Mouse (Mus musculus): ENCODE data around the gene Zfp248. TPM values are rescaled to one million over a fixed set of nuclear protein-coding genes. Genes with fewer than 3 reads are reported as not detected.

Gene Zfp248
- 1 to 10 TPM in 1 of 2 experiments, under 1 TPM in 1; 0.97 to 2.6 TPM for polyA plus RNA-seq (2012; fragmentation: generic; extraction: Trizol)

GRCm38 (mm10) chr6:118455042-118455631 lies at the start of gene Zfp248:
Zfp248 (minus strand) TSS chr6:118455528.

GRCm38 (mm10) chr6:118478957-118479708 lies 23.8 kb upstream of the Zfp248 start, which contains the start of gene Zfp9:
Zfp9 (minus strand) TSS chr6:118479320.

GRCm38 (mm10) chr6:118419050-118419920 lies 36.0 kb downstream of the Zfp248 start, which contains the start of gene Bms1:
Bms1 (minus strand) TSS chr6:118419474.

Other genes with a start within 250 kb of the Zfp248 start
- gene Bms1, start 36.1 kb downstream of the Zfp248 start, polyA plus RNA-seq (2012; fragmentation: generic; extraction: Trizol) = 10 to 100 TPM in 1 of 2 experiments, 1 to 10 TPM in 1; 2.7 to 13.0 TPM
- gene Zfp9, start 23.8 kb upstream of the Zfp248 start, polyA plus RNA-seq (2012; fragmentation: generic; extraction: Trizol) = 1 to 10 TPM in 1 of 2 experiments, under 1 TPM in 1; 0.16 to 3.7 TPM
- under 1 TPM; 0.15 to 0.86 TPM for gene Ankrd26, start 106.7 kb upstream of the Zfp248 start, polyA plus RNA-seq (2012; fragmentation: generic; extraction: Trizol)